Mouse (Mus musculus) left cerebral cortex, postnatal 14 days (tissue): ENCODE measurements around the gene Gale. TPM values are rescaled to one million over a fixed set of nuclear protein-coding genes. Genes with fewer than 3 reads are reported as not detected.
"Not testable (repeated sequence)": the region's sequence is repeated elsewhere in the genome, so short reads cannot be mapped to it uniquely, and the experiment has no call there.

Experiments
- DNase-seq, 2 experiments: peaks; one replicate each; pipeline ENCODE4 v3.0.0; 2021 to 2022; ENCODE audit warnings: low spot score in 2 of 2, mixed read lengths in 1 of 2
- intact Hi-C: fragments of 180-260 bp; cut with DNase I; formaldehyde crosslinking; loops from one replicate; pipeline ENCODE4 v1.15.1; 2025
- total RNA-seq, 2 experiments: library from RNA; stranded (reverse); gene quantifications; 2 replicates each; pipeline ENCODE4 v1.2.3; 2021

Gene Gale
- total RNA-seq, 2 experiments from 2014 or later, result 26.2 to 31.6 TPM

- intact Hi-C loops, DNase-seq: not testable (repeated sequence)
Observed at GRCm38 (mm10) chr4:135941026-135941425, 22.5 kb upstream of the Gale start.

GRCm38 (mm10) chr4:135942193-135942592, 21.3 kb upstream of the Gale start:
- DNase-seq, result no peak
- intact Hi-C loops, result no loop called here

GRCm38 (mm10) chr4:135943389-135943788, 20.1 kb upstream of the Gale start:
- DNase-seq, result no peak
- intact Hi-C loops, result no loop called here

- intact Hi-C loops, result no loop called here
Observed at GRCm38 (mm10) chr4:135945706-135946105, 17.8 kb upstream of the Gale start.

GRCm38 (mm10) chr4:135946278-135946658, 17.3 kb upstream of the Gale start, which contains the start of gene Hmgcl:
Gene Hmgcl (plus strand): TSS chr4:135946448.
- intact Hi-C loops, result no loop called here
- DNase-seq, result peak; percentile 94 to 97

More at GRCm38 (mm10) chr4:135945706-135946105, 17.8 kb upstream of the Gale start:
- no peak for DNase-seq

- no peak for DNase-seq
- intact Hi-C loops, result no loop called here
Observed at GRCm38 (mm10) chr4:135946659-135947301, 16.7 kb upstream of the Gale start.

GRCm38 (mm10) chr4:135948142-135948541, 15.4 kb upstream of the Gale start:
- intact Hi-C loops, result no loop called here
- DNase-seq, result no peak

- intact Hi-C loops, result no loop called here
- DNase-seq, result no peak
Observed at GRCm38 (mm10) chr4:135949475-135949874, 14.1 kb upstream of the Gale start.

GRCm38 (mm10) chr4:135949911-135950310, 13.6 kb upstream of the Gale start:
- intact Hi-C loops, result no loop called here
- DNase-seq, result no peak

GRCm38 (mm10) chr4:135950365-135950764, 13.2 kb upstream of the Gale start:
- intact Hi-C loops, result no loop called here
- DNase-seq, result no peak

GRCm38 (mm10) chr4:135951505-135951904, 12.0 kb upstream of the Gale start:
- intact Hi-C loops, result no loop called here
- no peak for DNase-seq

- intact Hi-C loops, result no loop called here
Observed at GRCm38 (mm10) chr4:135953179-135953578, 10.3 kb upstream of the Gale start.

GRCm38 (mm10) chr4:135954241-135954640, 9.3 kb upstream of the Gale start:
- intact Hi-C loops, result no loop called here
- peak; percentile 81 for DNase-seq

More at GRCm38 (mm10) chr4:135953179-135953578, 10.3 kb upstream of the Gale start:
- no peak for DNase-seq

- intact Hi-C loops, result no loop called here
- DNase-seq, result no peak
Observed at GRCm38 (mm10) chr4:135955886-135956285, 7.6 kb upstream of the Gale start.

GRCm38 (mm10) chr4:135958354-135958753, 5.2 kb upstream of the Gale start:
- DNase-seq, result no peak
- intact Hi-C loops, result no loop called here

- peak; percentile 82 to 87 for DNase-seq
- intact Hi-C loops, result loop anchor here (5.0 kb wide), 1 partner anchor 68 kb away; no protein-coding TSS in a partner anchor
Observed at GRCm38 (mm10) chr4:135960717-135961116, 2.8 kb upstream of the Gale start.

- no peak for DNase-seq
- intact Hi-C loops, result loop anchor here (5.0 kb wide), 1 partner anchor 69 kb away; no protein-coding TSS in a partner anchor
Observed at GRCm38 (mm10) chr4:135961709-135962108, 1.8 kb upstream of the Gale start.

GRCm38 (mm10) chr4:135962198-135962597, 1.3 kb upstream of the Gale start:
- intact Hi-C loops, result loop anchor here (5.0 kb wide), 1 partner anchor 70 kb away; no protein-coding TSS in a partner anchor
- DNase-seq, result no peak

GRCm38 (mm10) chr4:135962946-135963345, 581 bp upstream of the Gale start:
- intact Hi-C loops, result loop anchor here (5.0 kb wide), 1 partner anchor 71 kb away; no protein-coding TSS in a partner anchor
- DNase-seq, result no peak

- intact Hi-C loops, result loop anchor here (5.0 kb wide), 1 partner anchor 72 kb away; no protein-coding TSS in a partner anchor
- peak; percentile 45 to 71 for DNase-seq
Observed at GRCm38 (mm10) chr4:135964426-135964825, 899 bp downstream of the Gale start.

- intact Hi-C loops, result no loop called here
- DNase-seq, result no peak
Observed at GRCm38 (mm10) chr4:135965113-135965512, 1.6 kb downstream of the Gale start.
